Mouse (Mus musculus) heart, embryonic 14.5 days (tissue): Measurements from ENCODE around the gene Ddx39b. TPM values are rescaled to one million over a fixed set of nuclear protein-coding genes. Genes with fewer than 3 reads are reported as not detected.

Experiments
- ATAC-seq: fragments of 200-750 bp; cut with Nextera tagmentation; 2 replicates; pipeline ENCODE4 v1.8.0; 2017; ENCODE audit warnings: low read depth, moderate TSS enrichment; ENCODE audit not compliant: insufficient number of reproducible peaks, insufficient read depth, low FRiP score
- H3K27ac ChIP-seq, 2 experiments: fragments of 200-500 bp in 1 of 2; fragments of 300-500 bp in 1 of 2; sonication (generic) in 1 of 2; replicated peaks in 1 of 2; 2 replicates each; pipeline ENCODE4 v1.5.1; 2012 to 2014; ENCODE audit warnings: low read depth in 2 of 2, low read length in 2 of 2, control low read depth in 1 of 2, mild to moderate bottlenecking in 1 of 2, mixed read lengths in 1 of 2; ENCODE audit not compliant: control insufficient read depth in 1 of 2, insufficient read depth in 1 of 2
- H3K27me3 ChIP-seq: fragments of 300-500 bp; sonication (generic); 2 replicates; pipeline ENCODE4 v1.6.1; 2014; ENCODE audit warnings: mild to moderate bottlenecking, low read length, control low read depth; ENCODE audit not compliant: control insufficient read depth, insufficient read depth
- H3K36me3 ChIP-seq: fragments of 300-500 bp; sonication (generic); 2 replicates; pipeline ENCODE4 v1.6.1; 2014; ENCODE audit warnings: mild to moderate bottlenecking, control low read depth, low read length, mixed read lengths; ENCODE audit not compliant: control insufficient read depth, insufficient read depth
- H3K4me1 ChIP-seq, 2 experiments: fragments of 200-500 bp in 1 of 2; fragments of 300-500 bp in 1 of 2; sonication (generic) in 1 of 2; 2 replicates each; pipeline ENCODE4 v1.6.1; 2012 to 2014; ENCODE audit warnings: low read length in 2 of 2, control low read depth in 1 of 2, mixed read lengths in 1 of 2; ENCODE audit not compliant: control insufficient read depth in 2 of 2, insufficient read depth in 2 of 2
- H3K4me2 ChIP-seq: fragments of 300-500 bp; sonication (generic); 2 replicates; pipeline ENCODE4 v1.6.1; 2014; ENCODE audit warnings: mild to moderate bottlenecking, low read length
- H3K4me3 ChIP-seq, 2 experiments: fragments of 200-500 bp in 1 of 2; fragments of 300-500 bp in 1 of 2; sonication (generic) in 1 of 2; 2 replicates each; pipeline ENCODE4 v1.5.1; 2012 to 2014; ENCODE audit warnings: low read length in 2 of 2, mild to moderate bottlenecking in 2 of 2, control low read depth in 1 of 2, low read depth in 1 of 2, moderate library complexity in 1 of 2; ENCODE audit not compliant: control insufficient read depth in 1 of 2, insufficient read depth in 1 of 2
- H3K9ac ChIP-seq: fragments of 300-500 bp; sonication (generic); 2 replicates; pipeline ENCODE4 v1.6.1; 2014; ENCODE audit warnings: mild to moderate bottlenecking, low read length
- H3K9me3 ChIP-seq: fragments of 300-500 bp; sonication (generic); 2 replicates; pipeline ENCODE4 v1.6.1; 2016; ENCODE audit warnings: low read length, control low read depth; ENCODE audit not compliant: control insufficient read depth
- WGBS: fragments of 180-500 bp; shearing (Covaris S2); extraction: QIAGEN DNeasy Blood & Tissue Kit; methylation state at CpG from one replicate; pipeline ENCODE4 v1.1.7; 2014; 5-methylcytosine and 5-hydroxymethylcytosine counted together
- polyA plus RNA-seq: library from polyadenylated mRNA; unstranded; fragments of >200 nt; fragmentation: Nextera tagmentation; extraction: Ambion mirVana; gene quantifications from 2 replicates; pipeline ENCODE4 v1.2.1, GENCODE M21; 2014

The Ddx39b gene
- polyA plus RNA-seq, 1 experiment from 2014 or later = 246 TPM

DNA sequence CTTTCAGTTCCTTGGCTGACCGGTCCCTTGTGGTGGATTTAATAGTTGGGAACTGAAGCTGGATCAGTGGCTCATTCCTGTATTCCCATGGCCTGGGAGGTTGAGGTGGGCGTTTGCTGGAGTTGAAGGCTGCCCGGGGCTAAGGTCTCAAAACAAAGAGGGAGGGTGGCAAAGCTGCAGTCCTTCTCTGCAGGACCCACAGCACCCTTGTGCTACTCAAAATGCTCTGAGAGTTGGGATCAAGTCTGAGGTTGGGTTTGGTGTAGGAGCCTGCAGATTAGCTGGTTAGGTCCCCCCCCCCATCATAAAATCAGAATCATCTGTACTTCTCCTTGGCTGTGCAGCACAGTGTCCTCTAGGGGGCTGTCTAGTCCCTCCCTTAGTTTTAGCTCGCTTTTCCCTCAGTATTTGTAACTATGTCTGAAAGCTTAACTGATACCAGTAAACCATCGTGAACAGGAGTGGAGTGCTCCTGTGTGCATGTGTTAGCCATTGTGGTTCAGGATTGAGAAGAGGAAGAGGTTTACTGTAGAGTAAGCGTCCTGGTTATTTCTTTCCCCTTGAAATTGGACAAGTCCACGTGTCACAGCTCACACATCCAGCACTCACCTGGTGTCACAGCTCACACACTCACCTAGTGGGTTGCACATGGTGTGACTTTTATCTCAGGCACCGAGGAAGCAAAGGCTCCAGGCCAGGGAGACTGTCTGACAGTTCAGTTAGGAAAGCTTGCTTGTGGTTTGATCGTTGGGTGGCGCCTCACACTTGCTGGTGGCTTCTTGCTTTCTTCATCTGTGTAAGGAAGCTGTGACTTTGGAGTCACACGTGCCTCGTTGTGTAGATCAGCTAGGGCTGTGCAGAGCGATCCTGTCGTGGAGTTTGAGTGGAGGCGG is 4.4 kb downstream of the Ddx39b start:
- Histone ChIP-seq H3K27me3 (no peaks in the 10 kb centered on the region), H3K9me3 (no peaks in the 10 kb centered on the region), H3K4me2 (peak overlapping the region; percentile 88; the same call in 1 of the 2 replicates), H3K36me3 (peaks cover 80% of the 10 kb centered on the region), H3K4me1 (peaks cover 14 to 38% of the 10 kb centered on the region in 2 experiments), H3K9ac (no peak overlapping the region), H3K4me3 (no peak overlapping the region), H3K27ac (no peak overlapping the region)
- ATAC-seq = no peak
- 80% methylated on average over 15 of the region's 15 CpGs for WGBS

- WGBS = 70% methylated on average over 7 of the region's 7 CpGs
Measured at GRCm38 (mm10) chr17:35247144-35247543, 5.6 kb downstream of the Ddx39b start.

DNA sequence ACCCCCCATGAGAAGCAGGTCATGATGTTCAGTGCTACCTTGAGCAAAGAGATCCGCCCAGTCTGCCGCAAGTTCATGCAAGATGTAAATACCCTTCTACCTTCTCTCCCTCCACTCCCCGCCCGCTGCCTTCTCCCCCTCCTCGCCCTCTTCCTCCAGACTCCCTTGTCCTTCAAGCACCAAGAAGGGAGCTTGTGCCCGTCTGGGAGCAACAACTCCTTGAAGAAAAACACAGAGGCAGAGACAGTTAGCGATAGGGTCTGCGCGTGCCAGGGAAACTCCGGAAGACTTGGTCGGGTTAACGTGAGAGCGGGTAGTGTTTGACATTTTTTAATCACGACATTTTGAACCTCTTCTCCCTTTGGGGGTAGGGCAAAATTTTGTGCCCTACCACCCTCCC is 7.4 kb downstream of the Ddx39b start:
- H3K4me3 ChIP-seq = no peak overlapping the region
- H3K9ac ChIP-seq = no peak overlapping the region
- WGBS = 87% methylated on average over 14 of the region's 14 CpGs
- H3K9me3 ChIP-seq = no peaks in the 10 kb centered on the region
- H3K27ac ChIP-seq = no peak overlapping the region
- peaks cover 8 to 26% of the 10 kb centered on the region in 2 experiments for H3K4me1 ChIP-seq
- peaks cover 100% of the 10 kb centered on the region for H3K36me3 ChIP-seq
- H3K27me3 ChIP-seq = no peaks in the 10 kb centered on the region
- no peak for ATAC-seq
- no peak overlapping the region for H3K4me2 ChIP-seq

More at GRCm38 (mm10) chr17:35247144-35247543, 5.6 kb downstream of the Ddx39b start:
- H3K4me1 ChIP-seq = peaks cover 14 to 37% of the 10 kb centered on the region in 2 experiments
- no peak overlapping the region for H3K27ac ChIP-seq
- H3K27me3 ChIP-seq = no peaks in the 10 kb centered on the region
- no peak overlapping the region for H3K4me2 ChIP-seq
- H3K9me3 ChIP-seq = no peaks in the 10 kb centered on the region
- no peak overlapping the region for H3K9ac ChIP-seq
- peaks cover 92% of the 10 kb centered on the region for H3K36me3 ChIP-seq
- H3K4me3 ChIP-seq = no peak overlapping the region
- no peak for ATAC-seq

- Histone ChIP-seq H3K9me3 (no peaks in the 10 kb centered on the region), H3K27me3 (no peaks in the 10 kb centered on the region), H3K4me3 (no peak overlapping the region), H3K4me1 (peaks cover 2 to 20% of the 10 kb centered on the region in 2 experiments; a peak in 2 of 4 replicates), H3K9ac (no peak overlapping the region), H3K27ac (no peak overlapping the region), H3K4me2 (no peak overlapping the region), H3K36me3 (peaks cover 97% of the 10 kb centered on the region)
- WGBS = 91% methylated on average over 19 of the region's 19 CpGs
- ATAC-seq = no peak
Measured at GRCm38 (mm10) chr17:35249451-35250197, 8.1 kb downstream of the Ddx39b start.

DNA sequence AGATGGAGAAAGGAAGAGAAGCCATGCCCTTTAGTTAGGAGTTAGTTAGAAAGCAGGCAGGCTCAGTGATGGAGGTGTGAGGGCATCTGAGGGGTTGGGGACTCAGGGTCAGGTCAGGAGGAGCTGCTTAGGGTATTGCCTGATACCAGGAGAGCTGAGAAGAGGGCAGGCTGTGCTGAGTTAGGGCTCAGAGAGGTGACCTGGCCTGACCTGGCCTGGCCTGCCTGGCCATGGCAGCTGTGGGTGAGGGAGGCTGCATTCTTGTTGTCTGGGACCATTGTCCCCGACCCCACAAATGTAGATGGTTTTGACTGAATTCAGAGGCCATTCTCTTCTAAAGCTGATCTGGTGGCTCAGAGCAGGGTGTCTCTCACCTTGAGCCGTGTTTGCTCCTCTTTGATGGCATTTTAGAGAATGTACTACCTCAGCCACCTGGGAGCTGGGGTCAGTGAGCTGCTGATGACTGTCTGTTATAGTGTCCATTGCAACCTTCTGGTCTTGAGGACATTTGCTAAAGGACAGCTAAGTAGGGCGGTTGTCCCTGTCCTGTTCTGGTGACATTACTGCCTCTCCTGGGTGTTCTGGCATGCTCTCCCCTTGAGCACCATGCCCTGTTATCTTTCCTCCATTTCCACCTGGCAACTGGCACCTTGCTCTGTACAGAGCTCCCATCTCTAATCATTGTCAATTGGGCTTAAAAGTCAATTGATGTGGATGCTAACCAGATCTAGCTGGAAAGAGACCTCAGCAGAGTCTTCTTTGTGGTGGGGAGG is 9.0 kb downstream of the Ddx39b start:
- Histone ChIP-seq H3K27me3 (no peaks in the 10 kb centered on the region), H3K27ac (no peak overlapping the region)

GRCm38 (mm10) chr17:35251162-35251719 is 9.7 kb downstream of the Ddx39b start:
- Histone ChIP-seq H3K27me3 (no peaks in the 10 kb centered on the region), H3K4me2 (no peak overlapping the region), H3K9me3 (no peaks in the 10 kb centered on the region), H3K36me3 (peaks cover 81% of the 10 kb centered on the region), H3K9ac (no peak overlapping the region), H3K4me3 (no peak overlapping the region), H3K27ac (no peak overlapping the region), H3K4me1 (peaks cover 0 to 6% of the 10 kb centered on the region in 2 experiments; a peak in 1 of 4 replicates)
- ATAC-seq = no peak
- 79% methylated on average over 15 of the region's 15 CpGs for WGBS

More for the DNA sequence above, 9.0 kb downstream of the Ddx39b start:
- WGBS = 80% methylated on average over 3 of the region's 3 CpGs
- no peak overlapping the region for H3K9ac ChIP-seq
- no peak overlapping the region for H3K4me2 ChIP-seq
- H3K4me3 ChIP-seq = no peak overlapping the region
- H3K4me1 ChIP-seq = peaks cover 0 to 11% of the 10 kb centered on the region in 2 experiments; a peak in 2 of 4 replicates
- H3K9me3 ChIP-seq = no peaks in the 10 kb centered on the region
- H3K36me3 ChIP-seq = peaks cover 88% of the 10 kb centered on the region
- ATAC-seq = no peak

GRCm38 (mm10) chr17:35251981-35252380 is 10.4 kb downstream of the Ddx39b start:
- Histone ChIP-seq H3K4me3 (no peak overlapping the region), H3K4me2 (no peak overlapping the region), H3K27me3 (no peaks in the 10 kb centered on the region), H3K9ac (no peak overlapping the region), H3K4me1 (no peaks in the 10 kb centered on the region), H3K27ac (no peak overlapping the region), H3K36me3 (peaks cover 74% of the 10 kb centered on the region), H3K9me3 (no peaks in the 10 kb centered on the region)
- WGBS = 76% methylated on average over 5 of the region's 5 CpGs
- no peak for ATAC-seq
